Mouse (Mus musculus): ENCODE measurements around the gene Synpo2. TPM values are rescaled to one million over a fixed set of nuclear protein-coding genes. Genes with fewer than 3 reads are reported as not detected.
A peak's percentile ranks its signal among the peaks of the same experiment; 100 is the strongest.

Gene Synpo2
- total and polyA plus RNA-seq, 2 experiments from 2014 or later, result 1.6 to 2.5 TPM

GRCm38 (mm10) chr3:123122151-123123030 is 113.6 kb downstream of the Synpo2 start:
- H3K9ac ChIP-seq, result no peak overlapping the region
- H3K4me1 ChIP-seq (ENCODE audit: insufficient read depth), result no peaks in the 10 kb centered on the region
- H3K4me3 ChIP-seq (ENCODE audit: low read depth, low read length), result no peak overlapping the region
- WGBS, result 87% methylated on average over 21 of the region's 21 CpGs
- H3K4me2 ChIP-seq (ENCODE audit: low read depth), result no peak overlapping the region
- no peaks in the 10 kb centered on the region for H3K9me3 ChIP-seq (ENCODE audit: low read length)
- H3K27me3 ChIP-seq (ENCODE audit: insufficient read depth, low read length), result no peaks in the 10 kb centered on the region
- no peak overlapping the region for H3K27ac ChIP-seq (ENCODE audit: low read depth, low read length)
- DNase-seq, result no peak
- H3K36me3 ChIP-seq (ENCODE audit: insufficient read depth), result no peaks in the 10 kb centered on the region
- ATAC-seq, result no peak
- no peak for TF ChIP-seq CTCF (IDR thresholded peaks at IDR 0.05; ENCODE audit: low read depth)

- H3K27ac ChIP-seq (ENCODE audit: low read depth, low read length), result no peak overlapping the region
- peaks cover 5% of the 10 kb centered on the region; the same call in 1 of the 2 replicates for H3K4me1 ChIP-seq (ENCODE audit: insufficient read depth)
- no peak for DNase-seq
- no peak overlapping the region for H3K9ac ChIP-seq
- no peak for ATAC-seq
- no peaks in the 10 kb centered on the region for H3K27me3 ChIP-seq (ENCODE audit: insufficient read depth, low read length)
- no peak for TF ChIP-seq CTCF (IDR thresholded peaks at IDR 0.05; ENCODE audit: low read depth)
- 61% methylated on average over 16 of the region's 16 CpGs for WGBS
- H3K36me3 ChIP-seq (ENCODE audit: insufficient read depth), result no peaks in the 10 kb centered on the region
- no peak overlapping the region for H3K4me2 ChIP-seq (ENCODE audit: low read depth)
- no peaks in the 10 kb centered on the region for H3K9me3 ChIP-seq (ENCODE audit: low read length)
- H3K4me3 ChIP-seq (ENCODE audit: low read depth, low read length), result no peak overlapping the region
Measured at GRCm38 (mm10) chr3:123116903-123117302, 119.0 kb downstream of the Synpo2 start.

GRCm38 (mm10) chr3:123115770-123116527 is 120.0 kb downstream of the Synpo2 start:
- H3K9ac ChIP-seq, result no peak overlapping the region
- H3K4me2 ChIP-seq (ENCODE audit: low read depth), result peak overlapping the region; percentile 27
- no peak overlapping the region for H3K27ac ChIP-seq (ENCODE audit: low read depth, low read length)
- peak; percentile 49 for TF ChIP-seq CTCF (IDR thresholded peaks at IDR 0.05; ENCODE audit: low read depth)
- 22% methylated on average over 15 of the region's 15 CpGs for WGBS
- H3K4me1 ChIP-seq (ENCODE audit: insufficient read depth), result peaks cover 5% of the 10 kb centered on the region; the same call in 1 of the 2 replicates
- H3K4me3 ChIP-seq (ENCODE audit: low read depth, low read length), result peak overlapping the region; percentile 9; the same call in 1 of the 2 replicates
- H3K27me3 ChIP-seq (ENCODE audit: insufficient read depth, low read length), result no peaks in the 10 kb centered on the region
- H3K9me3 ChIP-seq (ENCODE audit: low read length), result no peaks in the 10 kb centered on the region
- DNase-seq (no peak), ATAC-seq (no peak)
- H3K36me3 ChIP-seq (ENCODE audit: insufficient read depth), result no peaks in the 10 kb centered on the region

- no peak for DNase-seq
- H3K9ac ChIP-seq, result no peak overlapping the region
- no peak overlapping the region for H3K27ac ChIP-seq (ENCODE audit: low read depth, low read length)
- no peak overlapping the region for H3K4me2 ChIP-seq (ENCODE audit: low read depth)
- no peak overlapping the region for H3K4me3 ChIP-seq (ENCODE audit: low read depth, low read length)
- no peaks in the 10 kb centered on the region for H3K36me3 ChIP-seq (ENCODE audit: insufficient read depth)
- 96% methylated on average over 21 of the region's 21 CpGs for WGBS
- no peaks in the 10 kb centered on the region for H3K9me3 ChIP-seq (ENCODE audit: low read length)
- peaks cover 5% of the 10 kb centered on the region; the same call in 1 of the 2 replicates for H3K4me1 ChIP-seq (ENCODE audit: insufficient read depth)
- no peak for TF ChIP-seq CTCF (IDR thresholded peaks at IDR 0.05; ENCODE audit: low read depth)
- no peak for ATAC-seq
- no peaks in the 10 kb centered on the region for H3K27me3 ChIP-seq (ENCODE audit: insufficient read depth, low read length)
Measured at GRCm38 (mm10) chr3:123114001-123114635, 121.8 kb downstream of the Synpo2 start.

- TF ChIP-seq CTCF (IDR thresholded peaks at IDR 0.05; ENCODE audit: low read depth), result no peak
- DNase-seq (no peak), ATAC-seq (no peak)
- no peak overlapping the region for H3K27ac ChIP-seq (ENCODE audit: low read depth, low read length)
- WGBS, result 91% methylated on average over 11 of the region's 11 CpGs
- H3K9me3 ChIP-seq (ENCODE audit: low read length), result no peaks in the 10 kb centered on the region
- no peak overlapping the region for H3K4me3 ChIP-seq (ENCODE audit: low read depth, low read length)
- no peak overlapping the region for H3K4me2 ChIP-seq (ENCODE audit: low read depth)
- no peak overlapping the region for H3K9ac ChIP-seq
- no peaks in the 10 kb centered on the region for H3K36me3 ChIP-seq (ENCODE audit: insufficient read depth)
- no peaks in the 10 kb centered on the region for H3K27me3 ChIP-seq (ENCODE audit: insufficient read depth, low read length)
- peaks cover 5% of the 10 kb centered on the region; the same call in 1 of the 2 replicates for H3K4me1 ChIP-seq (ENCODE audit: insufficient read depth)
Measured at GRCm38 (mm10) chr3:123112781-123113180, 123.2 kb downstream of the Synpo2 start.

GRCm38 (mm10) chr3:123111071-123111711 is 124.8 kb downstream of the Synpo2 start:
- Histone ChIP-seq H3K36me3 (ENCODE audit: insufficient read depth) (no peaks in the 10 kb centered on the region), H3K9ac (no peak overlapping the region), H3K9me3 (ENCODE audit: low read length) (no peaks in the 10 kb centered on the region), H3K27ac (ENCODE audit: low read depth, low read length) (no peak overlapping the region), H3K27me3 (ENCODE audit: insufficient read depth, low read length) (no peaks in the 10 kb centered on the region), H3K4me2 (ENCODE audit: low read depth) (no peak overlapping the region), H3K4me3 (ENCODE audit: low read depth, low read length) (no peak overlapping the region), H3K4me1 (ENCODE audit: insufficient read depth) (peaks cover 5% of the 10 kb centered on the region; the same call in 1 of the 2 replicates)
- no peak for ATAC-seq
- WGBS, result 75% methylated on average over 10 of the region's 10 CpGs
- no peak for DNase-seq
- TF ChIP-seq CTCF (IDR thresholded peaks at IDR 0.05; ENCODE audit: low read depth), result no peak
